Mouse (Mus musculus) embryo, embryonic 9.5 days (tissue): Measurements from ENCODE around the gene Rcc1l.

ENCODE experiments used
- DNase-seq: peaks from one replicate; pipeline ENCODE4 v3.0.0-alpha.2; 2017; ENCODE audit errors: extremely low spot score

Rcc1l gene

GRCm38 (mm10) chr5:134170167-134170566 is 6.4 kb downstream of the Rcc1l start:
- no peak for DNase-seq

- no peak for DNase-seq
Measured at GRCm38 (mm10) chr5:134169231-134169630, 7.3 kb downstream of the Rcc1l start.

- no peak for DNase-seq
Measured at GRCm38 (mm10) chr5:134168033-134168432, 8.5 kb downstream of the Rcc1l start.

GRCm38 (mm10) chr5:134166642-134167041 is 9.9 kb downstream of the Rcc1l start:
- DNase-seq: no peak

- DNase-seq: no peak
Measured at GRCm38 (mm10) chr5:134164688-134165087, 11.9 kb downstream of the Rcc1l start.

GRCm38 (mm10) chr5:134155916-134156466 is 20.6 kb downstream of the Rcc1l start:
- DNase-seq: no peak

GRCm38 (mm10) chr5:134151895-134152294 is 24.7 kb downstream of the Rcc1l start:
- no peak for DNase-seq

GRCm38 (mm10) chr5:134148153-134148552 is 28.4 kb downstream of the Rcc1l start:
- no peak for DNase-seq

- no peak for DNase-seq
Measured at GRCm38 (mm10) chr5:134147194-134147753, 29.3 kb downstream of the Rcc1l start.

- DNase-seq: no peak
Measured at GRCm38 (mm10) chr5:134144986-134145385, 31.6 kb downstream of the Rcc1l start.

- DNase-seq: no peak
Measured at GRCm38 (mm10) chr5:134142381-134142780, 34.2 kb downstream of the Rcc1l start.

- DNase-seq: no peak
Measured at GRCm38 (mm10) chr5:134141236-134141635, 35.3 kb downstream of the Rcc1l start.

GRCm38 (mm10) chr5:134139429-134139828 is 37.1 kb downstream of the Rcc1l start:
- no peak for DNase-seq

- DNase-seq: no peak
Measured at GRCm38 (mm10) chr5:134137933-134138332, 38.6 kb downstream of the Rcc1l start.

GRCm38 (mm10) chr5:134136022-134136421 is 40.6 kb downstream of the Rcc1l start:
- DNase-seq: no peak

- peak; percentile 22 for DNase-seq
Measured at GRCm38 (mm10) chr5:134131586-134131985, 45.0 kb downstream of the Rcc1l start.

GRCm38 (mm10) chr5:134126232-134126631 is 50.3 kb downstream of the Rcc1l start:
- DNase-seq: no peak

- no peak for DNase-seq
Measured at GRCm38 (mm10) chr5:134123846-134124245, 52.7 kb downstream of the Rcc1l start.

- DNase-seq: no peak
Measured at GRCm38 (mm10) chr5:134121893-134122259, 54.7 kb downstream of the Rcc1l start.

GRCm38 (mm10) chr5:134121138-134121892 is 55.3 kb downstream of the Rcc1l start:
- no peak for DNase-seq

- no peak for DNase-seq
Measured at GRCm38 (mm10) chr5:134120135-134120534, 56.4 kb downstream of the Rcc1l start.

- no peak for DNase-seq
Measured at GRCm38 (mm10) chr5:134119481-134120120, 57.0 kb downstream of the Rcc1l start.
